ENCODE assay signal across 16 mouse cellular contexts in genomic region chr2:92851336-92851735, GRCm38 (mm10).
DNase-seq lines count a peak whose midpoint lies in the region; ATAC-seq and TF ChIP-seq lines count a peak whose summit lies in the region.
"Had no signal": no experiment of that assay in that cellular context is flagged by ENCODE, and none has a peak within 500 bp of the region (broad histone marks: within the 10 kb centered on the region; RNA-seq: fewer than 3 reads in every experiment).

No protein-coding gene starts in this region.

- no peak overlapping the region for H3K27ac ChIP-seq in stomach, embryonic 14.5 days (ENCODE audit: low read length)
- no peak overlapping the region for H3K27ac ChIP-seq in stomach, postnatal 0 days (replicated peaks)
- H3K27ac ChIP-seq: macrophage had no signal

- DNase-seq in cerebellum, postnatal 10 days, result peak; percentile 42 to 51
- DNase-seq in cerebellum, adult 11 months, result no peak
- peak; percentile 39 for DNase-seq in layer of hippocampus, adult 9-11 months
- DNase-seq in layer of hippocampus, postnatal 14 days (ENCODE audit: low spot score in 2 of 2), result no peak
- no peak for DNase-seq in stomach, postnatal 0 days (ENCODE audit: low spot score)
- no peak for DNase-seq in urinary bladder, adult 2 months (ENCODE audit: low spot score)
- no peak for DNase-seq in adrenal gland, postnatal 36 days
- DNase-seq: kidney, adult 18-20 months; kidney, postnatal 36 days; lung, adult 2 months; spleen, adult 18-20 months; thymus, postnatal 36 days had no signal

- no peaks in the 10 kb centered on the region for H3K4me1 ChIP-seq in stomach, embryonic 14.5 days (ENCODE audit: control insufficient read depth, insufficient read depth, low read length)
- no peaks in the 10 kb centered on the region for H3K4me1 ChIP-seq in stomach, postnatal 0 days (replicated peaks; ENCODE audit: control insufficient read depth, insufficient read depth)

- 41% methylated on average over 5 of the region's 5 CpGs for WGBS in stomach, embryonic 14.5 days
- 44% methylated on average over 5 of the region's 5 CpGs for WGBS in stomach, postnatal 0 days

- H3K27me3 ChIP-seq in stomach, embryonic 14.5 days (ENCODE audit: control insufficient read depth, insufficient read depth, low read length), result no peaks in the 10 kb centered on the region
- no peaks in the 10 kb centered on the region for H3K27me3 ChIP-seq in stomach, postnatal 0 days (ENCODE audit: control insufficient read depth, insufficient read depth, low read length)

- no peak for TF ChIP-seq EP300 in stomach, postnatal 0 days (optimal IDR thresholded peaks at IDR 0.05)

- H3K4me2 ChIP-seq in stomach, embryonic 14.5 days (replicated peaks; ENCODE audit: low read depth, low read length), result no peak overlapping the region
- no peak overlapping the region for H3K4me2 ChIP-seq in stomach, postnatal 0 days (replicated peaks; ENCODE audit: low read depth)

- no peaks in the 10 kb centered on the region for H3K36me3 ChIP-seq in stomach, embryonic 14.5 days (ENCODE audit: control insufficient read depth, insufficient read depth, low read length)
- no peaks in the 10 kb centered on the region for H3K36me3 ChIP-seq in stomach, postnatal 0 days (ENCODE audit: control insufficient read depth, insufficient read depth, low read length)
- H3K36me3 ChIP-seq: forebrain, embryonic 10.5 days had no signal

- no peak overlapping the region for H3K4me3 ChIP-seq in stomach, embryonic 14.5 days (ENCODE audit: low read depth, low read length)
- no peak overlapping the region for H3K4me3 ChIP-seq in stomach, postnatal 0 days (ENCODE audit: low read depth, low read length)
- H3K4me3 ChIP-seq: forebrain, embryonic 10.5 days had no signal

- no peak for TF ChIP-seq CTCF in stomach, postnatal 0 days (IDR thresholded peaks at IDR 0.05; ENCODE audit: low read depth)

- ATAC-seq in stomach, embryonic 14.5 days (ENCODE audit: insufficient number of reproducible peaks, insufficient read depth, low FRiP score, low read depth), result peak; percentile 28; the same call in 1 of the 2 replicates
- no peak for ATAC-seq in stomach, postnatal 0 days (ENCODE audit: low FRiP score, low TSS enrichment)
- ATAC-seq: hindbrain, embryonic 16.5 days had no signal

- no peaks in the 10 kb centered on the region for H3K9me3 ChIP-seq in stomach, embryonic 14.5 days (ENCODE audit: control insufficient read depth, low read depth, low read length)
- no peaks in the 10 kb centered on the region for H3K9me3 ChIP-seq in stomach, postnatal 0 days (ENCODE audit: control insufficient read depth, low read length)
- H3K9me3 ChIP-seq: forebrain, embryonic 10.5 days had no signal

- H3K9ac ChIP-seq in stomach, embryonic 14.5 days (replicated peaks; ENCODE audit: low read depth, low read length), result no peak overlapping the region
- no peak overlapping the region for H3K9ac ChIP-seq in stomach, postnatal 0 days (ENCODE audit: low read length)

Comparison
In these comparisons a context has a peak if more than half of its experiments do, and no peak if none do; other contexts are left out.
1. DNase-seq: peak in cerebellum, postnatal 10 days (2 of 2) and layer of hippocampus, adult 9-11 months (single experiment); none in cerebellum, adult 11 months (single experiment), layer of hippocampus, postnatal 14 days (0 of 2), stomach, postnatal 0 days (single experiment), urinary bladder, adult 2 months (single experiment) and adrenal gland, postnatal 36 days (0 of 2).